Mouse (Mus musculus) layer of hippocampus, postnatal 36 days (tissue): ENCODE results near the gene Pcbp3. TPM values are rescaled to one million over a fixed set of nuclear protein-coding genes. Genes with fewer than 3 reads are reported as not detected.

Experiments used
- DNase-seq, 2 experiments: peaks; one replicate each; pipeline ENCODE4 v3.0.0; 2022
- total RNA-seq, 2 experiments: library from RNA; stranded (reverse); gene quantifications; 2 replicates each; pipeline ENCODE4 v1.2.3; 2021

Pcbp3 gene
- total RNA-seq, 2 experiments from 2014 or later, result 63.0 to 67.1 TPM

DNA sequence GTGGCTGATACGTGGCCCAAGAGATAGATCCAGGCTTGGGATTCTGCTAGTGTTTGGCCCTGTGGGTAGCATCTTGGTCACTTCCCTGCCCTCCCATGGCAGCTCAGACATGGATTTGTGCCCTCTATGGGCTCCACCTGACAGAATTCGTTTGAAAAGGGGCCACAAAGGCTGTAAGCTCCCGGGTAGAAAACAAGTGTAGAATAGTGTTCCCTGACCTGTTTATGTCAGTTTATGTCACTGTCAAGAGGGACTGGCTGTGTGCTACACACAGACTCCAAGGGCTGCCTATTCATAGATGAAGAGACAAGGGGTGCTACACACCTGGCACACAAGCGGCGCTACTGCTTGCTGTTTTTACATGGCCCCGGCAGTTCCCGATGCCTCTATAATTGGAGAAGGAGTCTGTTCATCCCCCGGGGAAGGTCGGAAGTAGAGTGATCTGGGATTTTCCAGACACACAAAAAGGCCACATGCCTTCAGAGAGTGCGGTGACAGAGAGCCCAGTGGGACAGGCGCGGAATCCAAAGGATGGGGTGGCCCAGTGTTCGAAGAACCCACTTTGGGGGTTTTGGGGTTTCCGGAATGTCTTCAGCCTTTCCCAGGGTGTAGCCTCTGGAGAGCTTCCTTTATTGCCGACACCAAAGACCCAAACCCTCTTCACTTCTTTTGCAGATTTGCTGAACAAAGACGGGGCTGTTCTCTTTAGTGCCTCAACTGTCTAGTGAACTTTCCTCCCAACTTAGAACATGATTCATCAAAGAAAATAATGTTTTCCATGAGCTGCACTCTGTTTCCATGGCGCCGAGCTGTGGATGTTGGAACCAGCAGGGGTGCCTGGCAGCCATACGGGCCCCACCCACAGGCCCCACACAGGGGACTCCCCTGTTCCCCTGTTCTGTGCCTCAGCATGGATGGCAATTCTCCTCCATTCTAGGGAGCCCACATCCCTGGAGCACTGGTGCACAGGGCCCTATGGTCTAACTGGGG is 231.8 kb downstream of the Pcbp3 start:
- DNase-seq, result peak; percentile 63 to 72

DNA sequence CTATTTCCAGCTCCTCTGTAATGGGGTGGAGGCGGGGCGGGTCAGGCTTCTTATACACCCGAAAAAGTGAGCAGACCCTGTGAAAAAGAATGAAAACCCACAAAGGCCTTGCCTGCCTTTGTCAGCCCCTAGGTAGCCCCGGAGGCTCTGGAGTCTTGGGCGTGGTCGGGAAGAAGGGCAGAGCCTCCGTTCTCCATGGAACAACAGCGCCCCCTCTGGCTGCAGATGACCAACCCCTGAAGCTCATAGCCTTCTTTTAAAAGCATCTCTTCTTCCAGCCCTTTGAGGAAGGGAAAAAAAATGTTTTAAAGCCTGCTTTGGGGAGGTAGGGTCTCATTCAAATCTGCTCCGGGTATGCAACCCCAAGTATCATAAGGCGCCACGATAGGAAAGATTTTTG is 233.3 kb downstream of the Pcbp3 start:
- peak; percentile 34 to 41 for DNase-seq

DNA sequence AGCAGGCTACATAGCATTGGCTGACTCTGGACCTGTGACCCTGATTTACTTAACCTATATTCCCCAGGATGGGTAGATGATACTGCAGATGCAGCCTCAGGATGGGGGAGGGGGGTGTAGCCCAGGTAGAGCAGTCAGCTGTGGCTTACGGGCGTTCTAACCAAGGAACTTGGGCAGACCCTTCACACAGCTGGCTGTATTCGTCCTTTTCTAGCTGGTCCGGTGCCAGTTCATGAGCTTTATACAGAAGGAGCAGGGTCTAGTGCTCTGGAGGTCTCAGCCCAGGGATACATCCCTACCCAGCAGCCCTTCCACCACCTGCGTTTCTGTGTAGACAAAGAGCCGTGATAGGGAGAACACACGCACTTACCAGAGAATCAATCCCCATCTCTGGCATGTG is 234.4 kb downstream of the Pcbp3 start:
- DNase-seq, result no peak

DNA sequence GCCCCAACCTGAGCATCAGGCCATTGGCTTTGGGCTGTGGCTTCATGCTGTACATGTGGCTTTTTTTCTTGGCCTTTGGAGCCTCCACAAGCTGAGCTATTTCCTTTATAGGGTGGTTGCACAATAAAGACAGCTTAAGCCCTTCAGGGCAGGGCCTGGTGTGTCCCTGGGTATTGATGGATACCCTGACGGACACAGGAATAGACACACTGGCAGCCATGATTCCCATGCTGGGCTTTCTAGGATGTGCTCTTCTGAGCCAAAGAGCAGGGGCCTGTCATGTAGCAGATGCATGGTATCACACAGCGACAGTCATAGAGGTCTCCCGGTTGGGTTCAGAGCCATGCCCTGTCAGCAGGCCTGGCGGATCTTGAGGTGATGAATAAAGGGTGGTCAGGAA is 234.8 kb downstream of the Pcbp3 start:
- no peak for DNase-seq

DNA sequence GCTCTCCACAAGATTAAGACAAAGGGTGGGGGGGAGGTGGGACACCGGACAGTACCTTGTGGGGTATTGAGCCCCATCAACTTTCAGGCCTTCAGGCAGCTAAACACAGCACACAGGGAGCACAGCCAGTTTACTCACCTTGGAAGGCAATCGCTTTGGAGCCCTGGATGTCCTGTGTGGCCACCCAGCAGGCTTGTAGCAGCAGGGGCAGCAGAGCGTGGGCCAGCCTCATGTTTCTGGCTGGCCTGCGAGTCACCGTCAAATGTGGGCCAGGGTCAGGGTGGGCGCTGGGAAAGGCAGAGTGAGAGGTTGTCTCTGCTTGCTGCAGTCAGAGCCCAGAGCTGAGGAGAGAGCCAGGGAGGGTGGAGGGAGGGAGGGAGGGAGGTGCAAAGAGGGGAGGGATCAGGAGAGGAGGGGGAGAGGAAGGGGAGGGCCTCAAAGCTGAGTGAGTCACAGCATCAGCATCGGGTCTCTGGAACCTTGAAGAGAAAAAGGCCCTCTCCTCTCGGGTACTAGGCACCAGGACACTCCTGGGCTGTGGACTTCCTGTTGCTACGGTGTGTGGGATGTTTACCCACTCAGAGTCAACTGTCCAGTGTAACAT is 235.9 kb downstream of the Pcbp3 start, which contains the start of gene Col6a1:
Col6a1 (minus strand) TSS at position 487 of the 604 bp plus-strand sequence.
- DNase-seq, result no peak

DNA sequence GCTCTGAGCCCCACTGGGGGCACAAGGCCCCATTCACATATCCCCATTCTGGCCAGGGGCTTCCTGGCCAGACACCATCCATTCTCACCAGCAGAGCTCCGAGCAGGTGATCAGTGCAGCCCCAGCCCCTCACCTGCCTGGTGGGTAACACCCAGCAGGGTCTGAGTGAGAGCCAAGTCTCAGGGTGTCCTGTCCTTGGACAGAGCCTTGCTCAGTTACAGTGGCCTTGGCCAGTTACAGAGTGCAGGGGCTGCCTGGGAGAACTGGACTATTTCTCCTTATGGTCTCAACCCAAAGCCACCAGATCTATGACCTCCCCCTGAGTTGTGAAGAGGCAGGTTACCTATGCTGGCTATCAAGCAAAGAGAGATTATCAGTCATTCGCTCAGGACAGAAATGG is 236.6 kb downstream of the Pcbp3 start:
- DNase-seq, result no peak

DNA sequence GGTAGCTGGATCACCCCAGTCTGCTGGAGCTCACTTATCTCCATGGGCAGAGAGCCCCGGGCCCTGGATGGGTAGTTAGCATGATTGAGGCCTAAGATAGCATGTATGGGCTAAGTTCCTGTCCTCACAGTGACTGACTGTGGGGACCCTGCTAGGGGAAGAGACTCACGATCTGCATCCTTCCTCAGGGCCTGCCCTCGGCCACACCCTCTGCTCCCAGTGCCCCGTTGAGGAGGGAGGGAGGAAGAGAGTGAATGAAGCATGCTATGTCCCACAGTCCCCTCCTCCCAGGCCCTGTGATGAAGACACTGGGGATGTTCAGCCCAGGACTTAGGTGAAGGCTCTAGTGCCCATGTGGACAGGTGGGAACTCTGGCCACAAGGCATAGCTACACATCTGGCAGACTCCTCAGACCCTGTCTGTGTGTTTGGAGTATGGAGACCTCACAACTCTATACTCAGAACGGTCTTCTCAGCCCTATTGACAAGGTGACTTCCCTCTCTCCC is 237.4 kb downstream of the Pcbp3 start:
- no peak for DNase-seq

DNA sequence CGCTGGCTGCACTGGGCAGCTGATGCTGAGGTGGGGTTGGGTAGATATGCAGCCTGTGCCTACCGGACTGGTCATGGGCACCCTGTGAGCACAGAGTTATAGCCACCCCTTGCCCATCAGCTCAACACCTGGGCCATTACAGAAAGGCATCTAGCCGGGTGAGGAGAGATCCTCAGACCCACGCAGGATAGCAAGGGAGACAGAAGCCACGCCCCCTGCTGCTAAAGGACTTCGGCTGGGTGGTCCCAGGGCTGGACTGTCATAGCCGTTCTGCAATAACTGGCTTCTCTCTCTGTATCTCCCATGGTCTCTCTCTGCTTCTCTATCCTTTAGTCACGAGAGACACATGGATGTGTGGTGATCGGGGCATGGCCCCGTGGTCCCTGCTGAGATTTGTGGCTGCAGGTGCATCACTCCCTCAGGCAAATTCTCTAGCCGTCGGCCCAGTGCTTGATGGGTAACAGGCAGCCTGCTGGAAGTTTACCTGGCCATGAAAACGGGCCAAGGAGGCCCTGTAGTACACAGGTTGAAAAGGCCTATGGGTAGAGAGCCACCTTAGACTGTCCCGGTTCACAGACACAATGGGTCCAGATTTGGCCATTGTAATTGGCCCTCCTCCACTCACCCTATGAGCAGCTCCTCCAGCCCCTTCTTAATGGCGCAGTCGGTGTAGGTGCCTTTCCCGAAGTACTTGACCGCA is 238.8 kb downstream of the Pcbp3 start:
- no peak for DNase-seq

DNA sequence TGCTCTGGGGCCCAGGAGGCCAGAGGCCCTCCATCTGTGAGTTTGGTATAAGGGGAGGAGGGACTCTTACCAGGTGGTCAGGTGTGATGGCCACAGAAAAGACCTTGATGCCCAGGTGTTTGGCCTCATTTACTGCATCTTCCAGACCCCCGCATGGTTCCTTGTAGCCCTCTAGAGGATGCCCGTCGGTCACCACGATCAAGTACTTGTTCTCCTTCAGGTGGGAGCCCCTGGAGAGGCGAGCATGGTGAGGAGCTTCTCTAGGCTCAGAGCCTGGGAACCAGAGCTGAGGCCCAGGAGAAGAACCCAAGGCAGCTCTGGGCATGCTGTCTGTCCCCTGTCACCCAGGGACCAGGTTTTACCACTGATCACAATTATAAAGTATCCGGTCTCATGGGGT is 239.9 kb downstream of the Pcbp3 start:
- no peak for DNase-seq

DNA sequence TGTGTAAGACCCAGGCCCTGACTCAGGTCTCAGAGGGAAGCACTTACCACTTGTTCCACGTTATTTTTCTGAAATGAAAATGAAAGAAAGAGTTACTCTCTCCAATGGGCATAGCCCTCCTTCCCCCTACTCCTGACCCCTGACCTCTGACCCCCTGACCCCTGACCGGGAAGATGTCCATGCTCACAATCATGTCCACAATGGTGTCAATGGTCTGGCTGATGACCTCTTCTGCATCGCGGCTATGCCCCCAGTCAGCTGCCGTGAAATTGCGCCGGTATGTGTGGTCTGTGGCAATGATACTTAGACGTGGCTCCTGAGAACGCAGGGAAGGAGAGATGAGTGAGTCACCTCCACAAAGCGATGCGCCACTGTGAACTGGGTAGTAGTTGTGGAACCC is 240.5 kb downstream of the Pcbp3 start:
- no peak for DNase-seq

DNA sequence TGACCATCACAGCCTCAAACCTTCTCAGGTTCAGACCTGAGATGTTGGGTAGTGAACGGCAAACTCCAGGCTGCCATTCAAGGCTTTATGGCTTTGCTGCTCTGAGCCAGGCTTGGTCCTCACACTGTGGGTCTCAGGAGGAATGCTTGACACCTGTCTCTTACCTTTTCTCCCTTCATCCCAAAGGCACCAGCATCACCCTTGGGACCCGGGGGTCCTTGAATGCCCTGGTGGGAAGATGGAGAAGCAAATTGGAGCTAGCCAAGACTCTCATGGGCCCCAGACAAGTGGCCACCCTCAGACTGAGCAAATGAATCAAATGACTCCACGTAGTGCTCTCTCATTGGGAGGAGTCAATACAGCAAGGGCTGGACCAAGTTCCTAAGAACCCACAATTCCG is 244.1 kb downstream of the Pcbp3 start:
- no peak for DNase-seq

DNA sequence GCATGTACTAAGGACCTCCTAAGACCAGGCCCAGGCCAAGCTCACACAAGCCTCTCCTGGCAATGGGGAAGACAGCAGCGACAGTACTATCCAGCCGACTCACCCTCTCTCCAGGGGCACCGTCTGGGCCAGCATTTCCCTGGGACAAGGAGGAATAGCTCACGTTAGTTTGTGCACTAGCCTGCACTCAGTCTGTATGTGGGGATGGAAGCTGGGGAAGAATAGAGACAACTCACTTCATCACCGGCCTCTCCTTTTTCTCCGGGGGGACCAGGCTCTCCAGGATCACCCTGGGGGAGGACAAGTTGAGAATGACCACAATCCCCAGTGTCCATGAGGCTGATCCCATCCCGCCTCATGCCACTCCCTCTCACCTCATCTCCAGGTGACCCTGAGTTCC is 244.7 kb downstream of the Pcbp3 start:
- no peak for DNase-seq

DNA sequence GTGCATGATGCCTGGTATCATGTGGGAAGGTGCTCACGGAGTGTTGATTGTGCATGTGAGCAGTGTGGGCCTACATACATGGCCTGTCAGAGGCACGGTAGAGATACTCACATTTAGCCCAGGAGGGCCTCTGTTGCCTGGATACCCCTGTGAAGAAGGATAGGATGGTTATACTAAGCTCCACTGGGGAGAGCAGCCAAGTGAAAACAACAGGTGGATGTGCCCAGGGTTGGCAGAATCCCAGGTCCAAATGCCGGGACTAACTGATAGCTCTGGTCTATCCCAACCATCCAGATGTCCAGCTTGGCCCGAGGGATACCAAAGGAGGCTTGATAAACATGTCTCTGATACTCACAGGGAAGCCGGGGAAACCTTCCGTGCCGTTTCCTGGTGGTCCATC is 247.4 kb downstream of the Pcbp3 start:
- no peak for DNase-seq

DNA sequence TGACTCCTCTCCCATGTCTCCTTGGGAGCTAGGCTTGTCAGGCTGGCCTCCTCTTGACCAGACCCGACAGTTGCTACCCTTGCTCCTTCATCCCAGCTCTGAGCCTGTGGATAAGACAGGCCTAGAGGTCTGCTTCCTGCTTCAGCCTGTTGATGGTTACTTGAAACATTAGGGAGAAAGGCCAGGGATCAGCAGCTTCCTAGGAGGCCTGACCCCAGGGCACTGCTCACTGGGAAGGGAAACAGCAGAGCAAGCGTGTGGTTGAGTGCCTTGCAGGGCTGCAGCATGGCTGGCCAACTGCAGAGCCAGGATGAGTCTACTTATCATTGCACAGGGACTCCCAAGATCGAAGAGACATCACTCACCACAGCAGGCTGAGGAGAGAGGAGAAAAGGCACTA is 249.2 kb downstream of the Pcbp3 start:
- no peak for DNase-seq

Other genes with a start within 250 kb of the Pcbp3 start
- gene Col6a1, start 235.7 kb downstream of the Pcbp3 start, total RNA-seq, result 10 to 100 TPM; 20.6 to 21.8 TPM
- 10 to 100 TPM; 20.7 to 23.3 TPM for gene Slc19a1, start 70.4 kb upstream of the Pcbp3 start, total RNA-seq
- 1 to 10 TPM; 3.1 to 4.4 TPM for gene Col18a1, start 204.7 kb upstream of the Pcbp3 start, total RNA-seq